Mouse (Mus musculus) liver, postnatal 0 days (tissue): Measurements from ENCODE around the gene Rilp.

ENCODE experiments used
- CTCF ChIP-seq: sonication (generic); IDR thresholded peaks from 2 replicates; pipeline ENCODE4 v1.5.1; 2016; ENCODE audit warnings: antibody characterized with exemption, low read depth
- EP300 ChIP-seq: IDR thresholded peaks from 2 replicates; pipeline ENCODE4 v1.6.1; 2016; ENCODE audit warnings: antibody characterized with exemption, low read depth, mild to moderate bottlenecking

DNA sequence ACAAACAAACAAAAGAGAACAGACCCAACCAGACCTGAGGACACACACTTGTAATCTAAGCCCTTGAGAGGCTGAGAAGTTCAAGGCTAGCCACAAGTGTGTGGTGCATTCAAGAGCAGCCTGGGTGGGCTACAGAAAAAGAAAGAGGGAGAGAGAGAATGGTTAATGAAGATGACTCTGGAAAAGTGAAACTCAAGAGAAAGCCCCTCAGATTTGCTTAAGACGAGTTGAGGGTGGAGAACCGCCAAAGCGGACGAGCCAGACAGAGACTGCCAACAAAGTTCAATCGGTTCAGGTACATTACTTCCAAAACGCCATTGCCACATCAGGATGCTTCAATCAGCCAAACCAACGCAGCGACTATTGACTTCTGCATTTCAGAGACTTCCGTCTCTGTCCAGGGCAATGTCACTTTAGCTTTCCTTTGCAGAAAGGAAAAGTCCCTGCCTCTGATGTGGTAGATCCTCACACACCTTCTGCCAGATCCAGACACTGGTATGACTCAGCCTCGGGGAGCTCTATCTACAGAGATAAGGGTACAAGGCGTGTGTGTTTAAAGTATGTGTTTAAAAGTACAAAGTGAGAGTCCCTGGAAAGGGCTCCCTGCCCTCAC is 37.3 kb upstream of the Rilp start:
- no peak for TF ChIP-seq CTCF
- no peak for TF ChIP-seq EP300
